Mouse (Mus musculus) CH12.LX (cell line): Measurements from ENCODE around the gene Cramp1l.

Experiments
- JUND ChIP-seq: conservative IDR thresholded peaks from 2 replicates; pipeline ENCODE4 v1.6.1; 2011; ENCODE audit warnings: low read depth, low read length, improper control_type of control experiment
- POLR2A ChIP-seq: IDR thresholded peaks from 2 replicates; pipeline ENCODE4 v1.6.1; 2011; ENCODE audit warnings: low read depth, mild to moderate bottlenecking, improper control_type of control experiment, low read length
- TCF12 ChIP-seq: IDR thresholded peaks from 2 replicates; pipeline ENCODE4 v1.6.1; 2014; ENCODE audit warnings: low read depth, mild to moderate bottlenecking, inconsistent platforms, low read length, improper control_type of control experiment
- USF1 ChIP-seq: IDR thresholded peaks from 2 replicates; pipeline ENCODE4 v1.6.1; 2014; ENCODE audit warnings: low read depth, mild to moderate bottlenecking, inconsistent platforms, low read length, improper control_type of control experiment
- USF2 ChIP-seq: conservative IDR thresholded peaks from 2 replicates; pipeline ENCODE4 v1.6.1; 2011; ENCODE audit warnings: low read depth, low read length, improper control_type of control experiment

DNA sequence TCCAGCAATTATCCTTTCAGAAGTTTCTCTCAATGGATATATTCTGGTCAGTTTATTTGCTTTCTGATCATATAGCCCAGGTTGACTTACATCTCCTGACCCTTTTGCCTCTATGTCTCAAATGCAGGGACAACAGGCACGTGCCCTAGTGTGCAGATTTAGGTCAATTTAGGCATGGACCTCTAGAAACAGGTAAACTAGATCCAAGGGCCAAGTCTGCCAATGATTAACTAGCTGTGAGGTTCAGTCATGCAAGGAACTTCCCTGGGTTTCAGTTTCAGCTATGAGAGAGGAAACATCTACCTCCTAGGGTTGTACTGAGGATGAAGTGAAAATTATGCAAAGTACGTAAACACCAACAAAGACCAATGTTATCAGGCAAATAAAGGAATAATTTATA is 62.3 kb downstream of the Cramp1l start:
- TF ChIP-seq TCF12 (no peak), USF2 (no peak), USF1 (no peak), POLR2A (no peak), JUND (no peak)
